ENCODE assay signal across 7 mouse cellular contexts in genomic region chr3:96327131-96327530, GRCm38 (mm10). TPM values are rescaled to one million over a fixed set of nuclear protein-coding genes. Genes with fewer than 3 reads are reported as not detected.
DNase-seq lines count a peak whose midpoint lies in the region; ATAC-seq lines count a peak whose summit lies in the region.

No protein-coding gene starts in this region.

- H3K4me1 ChIP-seq in neural tube, embryonic 11.5 days (ENCODE audit: control insufficient read depth, insufficient read depth, low read length) = no peaks in the 10 kb centered on the region
- peaks cover 7% of the 10 kb centered on the region for H3K4me1 ChIP-seq in neural tube, embryonic 15.5 days
- H3K4me1 ChIP-seq in heart, embryonic 15.5 days (replicated peaks) = peaks cover 2% of the 10 kb centered on the region

- H3K9ac ChIP-seq in neural tube, embryonic 11.5 days (ENCODE audit: low read length) = no peak overlapping the region
- no peak overlapping the region for H3K9ac ChIP-seq in neural tube, embryonic 15.5 days (replicated peaks)
- H3K9ac ChIP-seq in heart, embryonic 15.5 days = no peak overlapping the region

- H3K27me3 ChIP-seq in neural tube, embryonic 11.5 days (ENCODE audit: control insufficient read depth, insufficient read depth, low read length) = peaks cover 26% of the 10 kb centered on the region
- H3K27me3 ChIP-seq in neural tube, embryonic 15.5 days (replicated peaks) = peaks cover 81% of the 10 kb centered on the region
- H3K27me3 ChIP-seq in heart, embryonic 15.5 days = peaks cover 78% of the 10 kb centered on the region

- no peak for ATAC-seq in neural tube, embryonic 11.5 days (ENCODE audit: insufficient read depth, low FRiP score, low TSS enrichment)
- ATAC-seq in neural tube, embryonic 15.5 days (ENCODE audit: low FRiP score) = no peak; the same call in 1 of the 2 replicates
- no peak for ATAC-seq in heart, embryonic 15.5 days (replicated peaks; ENCODE audit: insufficient number of reproducible peaks, insufficient read depth, low FRiP score, low read depth)

- H3K4me2 ChIP-seq in neural tube, embryonic 11.5 days (ENCODE audit: low read depth) = peak overlapping the region; percentile 8; the same call in 1 of the 2 replicates
- no peak overlapping the region for H3K4me2 ChIP-seq in neural tube, embryonic 15.5 days
- H3K4me2 ChIP-seq in heart, embryonic 15.5 days = peak overlapping the region; percentile 73

- WGBS in neural tube, embryonic 11.5 days = 2% methylated on average over 6 of the region's 6 CpGs
- 2% methylated on average over 6 of the region's 6 CpGs for WGBS in neural tube, embryonic 15.5 days
- 4% methylated on average over 6 of the region's 6 CpGs for WGBS in heart, embryonic 15.5 days

- H3K9me3 ChIP-seq in neural tube, embryonic 11.5 days (ENCODE audit: control insufficient read depth, low read length) = no peaks in the 10 kb centered on the region
- H3K9me3 ChIP-seq in neural tube, embryonic 15.5 days (replicated peaks) = no peaks in the 10 kb centered on the region
- H3K9me3 ChIP-seq in heart, embryonic 15.5 days (replicated peaks) = no peaks in the 10 kb centered on the region

- no peak overlapping the region for H3K27ac ChIP-seq in neural tube, embryonic 11.5 days (ENCODE audit: low read depth, low read length)
- H3K27ac ChIP-seq in neural tube, embryonic 15.5 days (replicated peaks) = no peak overlapping the region
- H3K27ac ChIP-seq in heart, embryonic 15.5 days = no peak overlapping the region

- no peaks in the 10 kb centered on the region for H3K36me3 ChIP-seq in neural tube, embryonic 11.5 days (ENCODE audit: control insufficient read depth, insufficient read depth, low read length)
- no peaks in the 10 kb centered on the region for H3K36me3 ChIP-seq in neural tube, embryonic 15.5 days
- no peaks in the 10 kb centered on the region for H3K36me3 ChIP-seq in heart, embryonic 15.5 days

- no peak overlapping the region for H3K4me3 ChIP-seq in neural tube, embryonic 11.5 days (ENCODE audit: low read depth, low read length)
- H3K4me3 ChIP-seq in neural tube, embryonic 15.5 days (replicated peaks) = no peak overlapping the region
- H3K4me3 ChIP-seq in heart, embryonic 15.5 days = no peak overlapping the region

- DNase-seq in neural tube, embryonic 11.5 days (ENCODE audit: low spot score) = peak; percentile 42
- DNase-seq in adipocyte (ENCODE audit: low spot score) = peak; percentile 60
- DNase-seq in mesoderm, embryonic 11.5 days (ENCODE audit: low read depth, low spot score) = peak; percentile 59
- DNase-seq in left cerebral cortex, adult 18-20 months (ENCODE audit: low spot score in 2 of 2) = no peak
- no peak for DNase-seq in frontal cortex, postnatal 25 days (ENCODE audit: low spot score in 2 of 2)

RNA-seq across cellular contexts. Expression of gene Fcgr1, which starts 33.4 kb away (rescaled TPM):
- polyA plus RNA-seq in neural tube, embryonic 11.5 days (2014; fragmentation: Nextera tagmentation; extraction: Ambion mirVana) = 0.80 and 2.5 TPM in 2 replicates
- polyA plus RNA-seq in neural tube, embryonic 15.5 days (2015; fragmentation: Nextera tagmentation; extraction: Ambion mirVana) = 1.8 and 3.5 TPM in 2 replicates
- polyA plus RNA-seq in heart, embryonic 15.5 days (2015; fragmentation: Nextera tagmentation; extraction: Ambion mirVana) = 1.1 and 3.2 TPM in 2 replicates
- total RNA-seq in left cerebral cortex, adult 18-20 months (2021) = 1 to 10 TPM; 2.6 to 2.8 TPM

RNA-seq across cellular contexts. Expression of gene Hist2h2bb, which starts 57.6 kb away (rescaled TPM):
- polyA plus RNA-seq in neural tube, embryonic 11.5 days (2014; fragmentation: Nextera tagmentation; extraction: Ambion mirVana) = 17.3 and 22.2 TPM in 2 replicates
- polyA plus RNA-seq in neural tube, embryonic 15.5 days (2015; fragmentation: Nextera tagmentation; extraction: Ambion mirVana) = 0.61 and 3.0 TPM in 2 replicates
- 3.6 and 4.8 TPM in 2 replicates for polyA plus RNA-seq in heart, embryonic 15.5 days (2015; fragmentation: Nextera tagmentation; extraction: Ambion mirVana)
- total RNA-seq in left cerebral cortex, adult 18-20 months (2021) = 100 to 1,000 TPM; 210 to 215 TPM

RNA-seq across cellular contexts. Expression of gene Hist2h3b, which starts 58.7 kb away (rescaled TPM):
- polyA plus RNA-seq in neural tube, embryonic 11.5 days (2014; fragmentation: Nextera tagmentation; extraction: Ambion mirVana) = 55.7 and 56.1 TPM in 2 replicates
- 9.4 and 16.0 TPM in 2 replicates for polyA plus RNA-seq in neural tube, embryonic 15.5 days (2015; fragmentation: Nextera tagmentation; extraction: Ambion mirVana)
- 26.2 and 31.1 TPM in 2 replicates for polyA plus RNA-seq in heart, embryonic 15.5 days (2015; fragmentation: Nextera tagmentation; extraction: Ambion mirVana)
- total RNA-seq in left cerebral cortex, adult 18-20 months (2021) = 10 to 100 TPM; 51.9 to 52.0 TPM

Comparison
In these comparisons a context has a peak if more than half of its experiments do, and no peak if none do; other contexts are left out.
1. DNase-seq: peak in neural tube, embryonic 11.5 days (single experiment), adipocyte (single experiment) and mesoderm, embryonic 11.5 days (single experiment); none in left cerebral cortex, adult 18-20 months (0 of 2) and frontal cortex, postnatal 25 days (0 of 2).